Mouse (Mus musculus) ES-E14 (cell line): ENCODE data around the gene Senp3. TPM values are rescaled to one million over a fixed set of nuclear protein-coding genes. Genes with fewer than 3 reads are reported as not detected.
"Not testable (repeated sequence)": the region's sequence is repeated elsewhere in the genome, so short reads cannot be mapped to it uniquely, and the experiment has no call there.

Experiments used
- DNase-seq: peaks from one replicate; pipeline ENCODE4 v3.0.0-alpha.2; 2013; ENCODE audit warnings: low read depth, low spot score
- H3K27ac ChIP-seq: 2 replicates; pipeline ENCODE4 v1.5.1; 2012; ENCODE audit warnings: low read depth, mild to moderate bottlenecking, low read length, moderate library complexity, mixed read lengths; ENCODE audit not compliant: poor library complexity, insufficient read depth, severe bottlenecking
- H3K36me3 ChIP-seq: 2 replicates; pipeline ENCODE4 v1.6.1; 2012; ENCODE audit warnings: mild to moderate bottlenecking, low read length, moderate library complexity, mixed read lengths; ENCODE audit not compliant: control insufficient read depth, poor library complexity, insufficient read depth, severe bottlenecking
- H3K4me1 ChIP-seq, 2 experiments: fragments of 150-350 bp in 1 of 2; sonication (generic) in 1 of 2; 2 replicates each; pipeline ENCODE4 v1.6.1; 2012; ENCODE audit warnings: low read length in 2 of 2, mild to moderate bottlenecking in 1 of 2, mixed read lengths in 1 of 2; ENCODE audit not compliant: control insufficient read depth in 2 of 2, insufficient read depth in 2 of 2, poor library complexity in 1 of 2
- H3K4me3 ChIP-seq, 2 experiments: fragments of 150-350 bp in 1 of 2; sonication (generic) in 1 of 2; 2 replicates each; pipeline ENCODE4 v1.5.1; 2012; ENCODE audit warnings: low read length in 2 of 2, low read depth in 1 of 2, mild to moderate bottlenecking in 1 of 2, mixed read lengths in 1 of 2; ENCODE audit not compliant: insufficient read depth in 1 of 2, poor library complexity in 1 of 2, severe bottlenecking in 1 of 2
- H3K9ac ChIP-seq: 2 replicates; pipeline ENCODE4 v1.6.1; 2012; ENCODE audit warnings: low read depth, mild to moderate bottlenecking, low read length, mixed read lengths; ENCODE audit not compliant: poor library complexity, insufficient read depth, severe bottlenecking
- H3K9me3 ChIP-seq: fragments of 150-350 bp; sonication (generic); 2 replicates; pipeline ENCODE4 v1.6.1; 2012; ENCODE audit warnings: low read depth, mild to moderate bottlenecking, low read length; ENCODE audit not compliant: control insufficient read depth, insufficient read depth
- CHD2 ChIP-seq: IDR thresholded peaks from 2 replicates; pipeline ENCODE4 v1.6.1; 2014; ENCODE audit warnings: mild to moderate bottlenecking, low read depth, low read length, inconsistent platforms
- HCFC1 ChIP-seq: IDR thresholded peaks from 2 replicates; pipeline ENCODE4 v1.6.1; 2012; ENCODE audit warnings: low read length, inconsistent platforms, borderline replicate concordance; ENCODE audit not compliant: insufficient read depth
- MAFK ChIP-seq: IDR thresholded peaks from 2 replicates; pipeline ENCODE4 v1.6.1; 2014; ENCODE audit warnings: mild to moderate bottlenecking, low read depth, low read length, inconsistent platforms; ENCODE audit not compliant: insufficient read depth
- ZC3H11A ChIP-seq: IDR thresholded peaks from 2 replicates; pipeline ENCODE4 v1.6.1; 2012; ENCODE audit warnings: low read depth, mild to moderate bottlenecking, inconsistent platforms, low read length, borderline replicate concordance
- ZNF384 ChIP-seq: IDR thresholded peaks from 2 replicates; pipeline ENCODE4 v1.6.1; 2012; ENCODE audit warnings: low read depth, low read length, inconsistent platforms
- in situ Hi-C, 2 experiments: fragments of 600-800 bp; cut with MboI; formaldehyde crosslinking; loops; one replicate each; pipeline ENCODE4 v1.15.1; 2025; ENCODE audit warnings: low sequenced_read_pairs in 2 of 2, inconsistent platforms in 1 of 2; ENCODE audit not compliant: unreplicated experiment in 2 of 2
- total RNA-seq: library from RNA; depleted of rRNA; stranded (reverse); fragments of 300-350 nt; gene quantifications from 2 replicates; pipeline ENCODE4 v1.2.3, GENCODE M21; 2012

Senp3 gene
- total RNA-seq, 1 experiment: 282 TPM

GRCm38 (mm10) chr11:69707480-69707847 lies 25.6 kb upstream of the Senp3 start:
- Histone ChIP-seq H3K27ac (peak overlapping the region; percentile 98), H3K9ac (peak overlapping the region; percentile 48; the same call in 1 of the 2 replicates), H3K36me3 (no peaks in the 10 kb centered on the region), H3K4me3 (no peak overlapping the region), H3K9me3 (no peaks in the 10 kb centered on the region), H3K4me1 (peaks cover 18 to 26% of the 10 kb centered on the region in 2 experiments)
- in situ Hi-C loops: no loop called here
- TF ChIP-seq ZC3H11A: no peak
- TF ChIP-seq ZNF384: no peak
- TF ChIP-seq CHD2: no peak
- no peak for TF ChIP-seq MAFK
- TF ChIP-seq HCFC1: no peak
- DNase-seq: no peak

GRCm38 (mm10) chr11:69706775-69707479 lies 25.0 kb upstream of the Senp3 start:
- Histone ChIP-seq H3K36me3 (no peaks in the 10 kb centered on the region), H3K9me3 (no peaks in the 10 kb centered on the region), H3K27ac (peak overlapping the region; percentile 98), H3K4me1 (peaks cover 20 to 29% of the 10 kb centered on the region in 2 experiments), H3K9ac (peak overlapping the region; percentile 48), H3K4me3 (peak overlapping the region in 1 of 2 experiments; percentile 22; a peak in 2 of 4 replicates)
- TF ChIP-seq MAFK (no peak), ZNF384 (no peak), CHD2 (no peak), HCFC1 (no peak), ZC3H11A (no peak)
- in situ Hi-C loops: no loop called here
- DNase-seq: no peak

GRCm38 (mm10) chr11:69704613-69705010 lies 22.7 kb upstream of the Senp3 start:
- H3K4me3 ChIP-seq: peak overlapping the region; percentile 4 to 23; a peak in 1 of 4 replicates
- H3K4me1 ChIP-seq: peaks cover 26 to 37% of the 10 kb centered on the region in 2 experiments
- H3K27ac ChIP-seq: peak overlapping the region; percentile 89
- in situ Hi-C loops: no loop called here
- no peaks in the 10 kb centered on the region for H3K36me3 ChIP-seq
- peak overlapping the region; percentile 52; the same call in 1 of the 2 replicates for H3K9ac ChIP-seq
- DNase-seq: no peak
- TF ChIP-seq CHD2 (no peak), ZNF384 (no peak), MAFK (no peak), ZC3H11A (no peak), HCFC1 (no peak)
- H3K9me3 ChIP-seq: no peaks in the 10 kb centered on the region

GRCm38 (mm10) chr11:69703814-69704612 lies 22.1 kb upstream of the Senp3 start:
- Histone ChIP-seq H3K4me3 (peak overlapping the region in 1 of 2 experiments; percentile 4; a peak in 2 of 4 replicates), H3K9ac (peak overlapping the region; percentile 33; the same call in 1 of the 2 replicates), H3K27ac (peak overlapping the region; percentile 89), H3K36me3 (no peaks in the 10 kb centered on the region), H3K4me1 (peaks cover 22 to 33% of the 10 kb centered on the region in 2 experiments), H3K9me3 (no peaks in the 10 kb centered on the region)
- in situ Hi-C loops: no loop called here
- TF ChIP-seq HCFC1 (no peak), MAFK (no peak), ZNF384 (peak; percentile 79), CHD2 (peak; percentile 61; the same call in 1 of the 2 replicates), ZC3H11A (no peak)
- no peak for DNase-seq

- Histone ChIP-seq H3K27ac (peak overlapping the region; percentile 98), H3K9ac (peak overlapping the region; percentile 45; the same call in 1 of the 2 replicates), H3K4me1 (peaks cover 18 to 32% of the 10 kb centered on the region in 2 experiments; a peak in 3 of 4 replicates)
- in situ Hi-C loops, H3K9me3 ChIP-seq, H3K4me3 ChIP-seq, H3K36me3 ChIP-seq, DNase-seq: not testable (repeated sequence)
Measured at GRCm38 (mm10) chr11:69703381-69703780, 21.5 kb upstream of the Senp3 start.

GRCm38 (mm10) chr11:69702886-69703285 lies 21.0 kb upstream of the Senp3 start:
- Histone ChIP-seq H3K4me1 (peaks cover 18 to 29% of the 10 kb centered on the region in 2 experiments; a peak in 3 of 4 replicates), H3K9ac (peak overlapping the region; percentile 45; the same call in 1 of the 2 replicates), H3K27ac (peak overlapping the region; percentile 98)
- in situ Hi-C loops, H3K9me3 ChIP-seq, H3K4me3 ChIP-seq, DNase-seq, H3K36me3 ChIP-seq: not testable (repeated sequence)
